Mouse (Mus musculus) neural tube, embryonic 11.5 days (tissue): ENCODE data around the gene Chil4. TPM values are rescaled to one million over a fixed set of nuclear protein-coding genes. Genes with fewer than 3 reads are reported as not detected.

Source experiments
- polyA plus RNA-seq: library from polyadenylated mRNA; unstranded; fragments of >200 nt; fragmentation: Nextera tagmentation; extraction: Ambion mirVana; gene quantifications from 2 replicates; pipeline ENCODE4 v1.2.1, GENCODE M21; 2014

Gene Chil4
- polyA plus RNA-seq, 1 experiment from 2014 or later: not detected

Other genes with a start within 250 kb of the Chil4 start
- gene Ovgp1, start 245.8 kb downstream of the Chil4 start, polyA plus RNA-seq: 2.0 and 3.2 TPM in 2 replicates
- gene Pifo, start 204.9 kb downstream of the Chil4 start, polyA plus RNA-seq: not detected in 2 replicates
- gene Chil5, start 186.7 kb downstream of the Chil4 start, polyA plus RNA-seq: not detected in 2 replicates
- not detected in 2 replicates for gene Chia1, start 106.3 kb downstream of the Chil4 start, polyA plus RNA-seq
- gene Chil3, start 51.9 kb downstream of the Chil4 start, polyA plus RNA-seq: not detected in 2 replicates
- gene Chil6, start 186.7 kb upstream of the Chil4 start, polyA plus RNA-seq: not detected in 2 replicates